Mouse (Mus musculus) liver, adult (tissue): ENCODE measurements at regions not wholly inside any gene's neighbourhood (a gene's known extent, or its start where the extent isn't known, plus 50 kb on each side); places are given as distances from the start of the nearest gene placed in this dataset.

Experiments used
- GATA4 ChIP-seq: IDR thresholded peaks from 2 replicates; pipeline ENCODE4 v1.6.1; 2014; ENCODE audit warnings: mild to moderate bottlenecking, low read length; ENCODE audit not compliant: insufficient replicate concordance

- TF ChIP-seq GATA4: no peak
These were observed 113.8 kb downstream of the Lmo4 start for GRCm38 (mm10) chr3:144091231-144091630.

- no peak for TF ChIP-seq GATA4
These were observed 115.2 kb downstream of the Lmo4 start for GRCm38 (mm10) chr3:144089790-144090256.

GRCm38 (mm10) chr3:144088261-144088884, 116.6 kb downstream of the Lmo4 start:
- TF ChIP-seq GATA4: no peak

GRCm38 (mm10) chr3:144087771-144088170, 117.2 kb downstream of the Lmo4 start:
- no peak for TF ChIP-seq GATA4

- no peak for TF ChIP-seq GATA4
These were observed 118.8 kb downstream of the Lmo4 start for GRCm38 (mm10) chr3:144086176-144086575.

- TF ChIP-seq GATA4: no peak
These were observed 125.1 kb downstream of the Lmo4 start for GRCm38 (mm10) chr3:144079960-144080359.

- TF ChIP-seq GATA4: no peak
These were observed 126.7 kb downstream of the Lmo4 start for GRCm38 (mm10) chr3:144078198-144078935.

GRCm38 (mm10) chr3:144069979-144070540, 135.0 kb downstream of the Lmo4 start:
- TF ChIP-seq GATA4: no peak

GRCm38 (mm10) chr3:144067016-144067415, 138.0 kb downstream of the Lmo4 start:
- TF ChIP-seq GATA4: no peak

- TF ChIP-seq GATA4: no peak
These were observed 146.9 kb downstream of the Lmo4 start for GRCm38 (mm10) chr3:144058106-144058505.

GRCm38 (mm10) chr3:144050341-144050740, 154.7 kb downstream of the Lmo4 start:
- TF ChIP-seq GATA4: no peak

GRCm38 (mm10) chr3:144049270-144049669, 155.8 kb downstream of the Lmo4 start:
- no peak for TF ChIP-seq GATA4

- no peak for TF ChIP-seq GATA4
These were observed 160.7 kb downstream of the Lmo4 start for GRCm38 (mm10) chr3:144044366-144044765.

- TF ChIP-seq GATA4: no peak
These were observed 163.2 kb downstream of the Lmo4 start for GRCm38 (mm10) chr3:144041788-144042187.

- no peak for TF ChIP-seq GATA4
These were observed 165.5 kb downstream of the Lmo4 start for GRCm38 (mm10) chr3:144039498-144039897.

GRCm38 (mm10) chr3:144029611-144030010, 175.4 kb downstream of the Lmo4 start:
- TF ChIP-seq GATA4: no peak
